Mouse (Mus musculus) lung, postnatal 0 days (tissue): ENCODE measurements around the gene Usp6nl.

Experiments
- CTCF ChIP-seq: IDR thresholded peaks from 2 replicates; pipeline ENCODE4 v1.5.1; 2016; ENCODE audit warnings: antibody characterized with exemption, mild to moderate bottlenecking
- EP300 ChIP-seq: IDR thresholded peaks from 2 replicates; pipeline ENCODE4 v1.6.1; 2016; ENCODE audit warnings: antibody characterized with exemption, mild to moderate bottlenecking, control low read depth

- TF ChIP-seq CTCF (no peak), EP300 (no peak)
These were observed 11.5 kb downstream of the Usp6nl start for GRCm38 (mm10) chr2:6334011-6334410.
